Mouse (Mus musculus): ENCODE results near the gene Gm49387.
A peak's percentile ranks its signal among the peaks of the same experiment; 100 is the strongest.

DNA sequence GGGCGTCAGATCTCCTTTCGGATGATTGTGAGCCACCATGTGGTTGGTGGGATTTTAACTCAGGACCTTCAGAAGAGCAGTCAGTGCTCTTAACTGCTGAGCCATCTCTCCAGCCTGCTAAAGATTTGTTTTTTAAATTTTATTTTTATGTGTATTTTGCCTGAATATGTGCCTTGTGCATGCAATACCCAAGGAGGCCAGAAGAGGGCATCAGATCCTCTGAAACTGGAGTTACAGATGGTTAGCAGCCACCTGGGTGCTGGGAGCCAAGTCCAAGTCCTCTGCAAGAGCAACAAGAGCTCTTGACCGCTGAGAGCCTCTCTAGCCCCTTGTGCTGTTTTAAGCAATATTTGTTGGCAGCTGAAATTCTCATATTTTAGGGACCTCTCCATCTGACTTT is 9.7 kb upstream of the Gm49387 start:
- TF ChIP-seq EP300 (IDR thresholded peaks at IDR 0.05; ENCODE audit: low read depth): no peak
- TF ChIP-seq CTCF (IDR thresholded peaks at IDR 0.05; ENCODE audit: low read depth): 0 out of 2 replicates have a peak, but pooled peaks have one; percentile 22

Data from heart, postnatal 0 days (tissue).